ENCODE assay signal across 8 mouse cellular contexts in genomic region chr10:41810564-41811455, GRCm38 (mm10). TPM values are rescaled to one million over a fixed set of nuclear protein-coding genes. Genes with fewer than 3 reads are reported as not detected.
DNase-seq lines count a peak whose midpoint lies in the region; ATAC-seq and TF ChIP-seq lines count a peak whose summit lies in the region.

No protein-coding gene starts in this region.

- H3K27me3 ChIP-seq in thymus, adult 2 months (ENCODE audit: control insufficient read depth, insufficient read depth, low read length): no peaks in the 10 kb centered on the region
- H3K27me3 ChIP-seq in intestine, embryonic 15.5 days (replicated peaks): no peaks in the 10 kb centered on the region

- no peaks in the 10 kb centered on the region for H3K9me3 ChIP-seq in intestine, embryonic 15.5 days

- under 1% methylated on average over 36 of the region's 36 CpGs for WGBS in thymus, adult 2 months
- under 1% methylated on average over 36 of the region's 36 CpGs for WGBS in intestine, embryonic 15.5 days

- H3K9ac ChIP-seq in intestine, embryonic 15.5 days: peak overlapping the region; percentile 80

- H3K27ac ChIP-seq in thymus, adult 2 months (ENCODE audit: control insufficient read depth, insufficient read depth, low read length): peak overlapping the region; percentile 78
- peak overlapping the region; percentile 98 for H3K27ac ChIP-seq in intestine, embryonic 15.5 days

- no peaks in the 10 kb centered on the region for H3K36me3 ChIP-seq in thymus, adult 2 months (ENCODE audit: control insufficient read depth, insufficient read depth, low read length)
- H3K36me3 ChIP-seq in intestine, embryonic 15.5 days: no peaks in the 10 kb centered on the region

- H3K4me3 ChIP-seq in thymus, adult 2 months (ENCODE audit: control insufficient read depth, insufficient read depth, low read length): peak overlapping the region; percentile 90
- peak overlapping the region; percentile 79 for H3K4me3 ChIP-seq in intestine, embryonic 15.5 days (replicated peaks)

- H3K4me1 ChIP-seq in thymus, adult 2 months (replicated peaks; ENCODE audit: control insufficient read depth, insufficient read depth, low read length): peaks cover 13% of the 10 kb centered on the region
- H3K4me1 ChIP-seq in intestine, embryonic 15.5 days (replicated peaks): peaks cover 12% of the 10 kb centered on the region; the same call in 1 of the 2 replicates

- no peak for ATAC-seq in intestine, embryonic 15.5 days

- peak overlapping the region; percentile 74 for H3K4me2 ChIP-seq in intestine, embryonic 15.5 days (replicated peaks)

- peak; percentile 42 for DNase-seq in embryo, embryonic 10.5 days (ENCODE audit: low spot score)
- DNase-seq in embryo, embryonic 10 days (ENCODE audit: low spot score): no peak
- no peak for DNase-seq in thymus, adult 2 months
- DNase-seq in thymus, adult 18-20 months: no peak
- peak; percentile 20 for DNase-seq in neural tube, embryonic 10.5 days (ENCODE audit: extremely low spot score, low spot score)
- no peak for DNase-seq in ovary, postnatal 10 days (ENCODE audit: low spot score)
- no peak for DNase-seq in cerebellum, adult 11 months

- no peak for TF ChIP-seq POLR2A in thymus, adult 2 months (IDR thresholded peaks at IDR 0.05; ENCODE audit: control insufficient read depth, extremely low read depth, insufficient read depth, low read length, poor library complexity)

- no peak for TF ChIP-seq CTCF in thymus, adult 2 months (IDR thresholded peaks at IDR 0.05; ENCODE audit: borderline replicate concordance, control insufficient read depth, extremely low read depth, insufficient read depth, low read length, poor library complexity)

RNA-seq across cellular contexts. Expression of gene Sesn1, which starts 1.1 kb away (rescaled TPM):
- polyA plus RNA-seq in thymus, adult 2 months (2012; rRNA removed): 49.7 and 51.7 TPM in 2 replicates
- polyA plus RNA-seq in intestine, embryonic 15.5 days (2015; fragmentation: Nextera tagmentation; extraction: Ambion mirVana): 29.3 and 31.7 TPM in 2 replicates

RNA-seq across cellular contexts. Expression of gene Cep57l1, which starts 1.1 kb away (rescaled TPM):
- polyA plus RNA-seq in thymus, adult 2 months (2012; rRNA removed): 5.7 and 6.5 TPM in 2 replicates
- 17.4 and 19.4 TPM in 2 replicates for polyA plus RNA-seq in intestine, embryonic 15.5 days (2015; fragmentation: Nextera tagmentation; extraction: Ambion mirVana)

Comparison
In these comparisons a context has a peak if more than half of its experiments do, and no peak if none do; other contexts are left out.
1. DNase-seq: peak in embryo, embryonic 10.5 days (single experiment) and neural tube, embryonic 10.5 days (single experiment); none in embryo, embryonic 10 days (single experiment), thymus, adult 2 months (single experiment), thymus, adult 18-20 months (0 of 2), ovary, postnatal 10 days (single experiment) and cerebellum, adult 11 months (single experiment).